Mouse (Mus musculus) brown adipose tissue, adult 24 weeks (tissue): ENCODE results near the gene Bcam. TPM values are rescaled to one million over a fixed set of nuclear protein-coding genes. Genes with fewer than 3 reads are reported as not detected.

Experiments
- H3K27ac ChIP-seq: fragments of 200-500 bp; replicated peaks from 2 replicates; pipeline ENCODE4 v1.5.1; 2012; ENCODE audit warnings: low read depth, mild to moderate bottlenecking, low read length
- H3K4me1 ChIP-seq: fragments of 200-500 bp; 2 replicates; pipeline ENCODE4 v1.6.1; 2012; ENCODE audit warnings: low read length, mixed read lengths; ENCODE audit not compliant: control insufficient read depth, insufficient read depth, insufficient read length
- H3K4me3 ChIP-seq: fragments of 200-500 bp; 2 replicates; pipeline ENCODE4 v1.5.1; 2012; ENCODE audit warnings: low read depth, mild to moderate bottlenecking, low read length, moderate library complexity; ENCODE audit not compliant: insufficient read depth
- polyA plus RNA-seq: library from polyadenylated mRNA; stranded (reverse); fragments of >200 nt; gene quantifications from 2 replicates; pipeline ENCODE4 v1.2.4, GENCODE M21; 2012; ENCODE audit not compliant: missing spikeins, insufficient read depth, insufficient read length

Bcam gene
- polyA plus RNA-seq, 1 experiment, result 7.6 TPM

GRCm38 (mm10) chr7:19710650-19711049 lies 60.2 kb downstream of the Bcam start:
- H3K27ac ChIP-seq, result no peak overlapping the region
- no peaks in the 10 kb centered on the region for H3K4me1 ChIP-seq
- H3K4me3 ChIP-seq, result no peak overlapping the region

Other genes with a start within 250 kb of the Bcam start
- 35.9 and 48.9 TPM in 2 replicates for gene Ppp1r37, start 207.9 kb downstream of the Bcam start, polyA plus RNA-seq
- 0.67 and 0.75 TPM in 2 replicates for gene Zfp296, start 193.7 kb downstream of the Bcam start, polyA plus RNA-seq
- gene Gemin7, start 193.4 kb downstream of the Bcam start, polyA plus RNA-seq, result 44.2 and 47.4 TPM in 2 replicates
- gene Clasrp, start 166.5 kb downstream of the Bcam start, polyA plus RNA-seq, result 9.6 and 17.9 TPM in 2 replicates
- gene Relb, start 141.6 kb downstream of the Bcam start, polyA plus RNA-seq, result 7.1 and 10.5 TPM in 2 replicates
- 72.2 and 77.2 TPM in 2 replicates for gene Clptm1, start 106.0 kb downstream of the Bcam start, polyA plus RNA-seq
- gene Apoc2, start 93.1 kb downstream of the Bcam start, polyA plus RNA-seq, result 1.7 TPM in 1 of 2 replicates, not detected in the other
- gene Gm44805, start 89.6 kb downstream of the Bcam start, polyA plus RNA-seq, result not detected in 2 replicates
- gene Apoc4, start 89.5 kb downstream of the Bcam start, polyA plus RNA-seq, result not detected in 2 replicates
- 1,406 and 1,867 TPM in 2 replicates for gene Apoc1, start 78.4 kb downstream of the Bcam start, polyA plus RNA-seq
- gene Apoe, start 71.8 kb downstream of the Bcam start, polyA plus RNA-seq, result 777 and 1,675 TPM in 2 replicates
- 64.2 and 86.3 TPM in 2 replicates for gene Tomm40, start 55.6 kb downstream of the Bcam start, polyA plus RNA-seq
- 36.0 and 38.3 TPM in 2 replicates for gene Nectin2, start 20.5 kb downstream of the Bcam start, polyA plus RNA-seq
- 1.6 TPM in 1 of 2 replicates, not detected in the other for gene Cblc, start 25.8 kb upstream of the Bcam start, polyA plus RNA-seq
- gene Bcl3, start 51.8 kb upstream of the Bcam start, polyA plus RNA-seq, result 14.7 and 24.3 TPM in 2 replicates
- gene Gm19345, start 81.0 kb upstream of the Bcam start, polyA plus RNA-seq, result not detected in 2 replicates
- gene Ceacam16, start 90.3 kb upstream of the Bcam start, polyA plus RNA-seq, result not detected in 2 replicates
- not detected in 2 replicates for gene Ceacam19, start 116.9 kb upstream of the Bcam start, polyA plus RNA-seq
- 7.3 and 9.2 TPM in 2 replicates for gene Pvr, start 150.1 kb upstream of the Bcam start, polyA plus RNA-seq
- not detected in 2 replicates for gene Igsf23, start 179.7 kb upstream of the Bcam start, polyA plus RNA-seq
- not detected in 2 replicates for gene Ceacam20, start 194.4 kb upstream of the Bcam start, polyA plus RNA-seq
- gene Nlrp9b, start 220.4 kb upstream of the Bcam start, polyA plus RNA-seq, result not detected in 2 replicates